ENCODE assay signal across 17 mouse cellular contexts in the genomic region with DNA sequence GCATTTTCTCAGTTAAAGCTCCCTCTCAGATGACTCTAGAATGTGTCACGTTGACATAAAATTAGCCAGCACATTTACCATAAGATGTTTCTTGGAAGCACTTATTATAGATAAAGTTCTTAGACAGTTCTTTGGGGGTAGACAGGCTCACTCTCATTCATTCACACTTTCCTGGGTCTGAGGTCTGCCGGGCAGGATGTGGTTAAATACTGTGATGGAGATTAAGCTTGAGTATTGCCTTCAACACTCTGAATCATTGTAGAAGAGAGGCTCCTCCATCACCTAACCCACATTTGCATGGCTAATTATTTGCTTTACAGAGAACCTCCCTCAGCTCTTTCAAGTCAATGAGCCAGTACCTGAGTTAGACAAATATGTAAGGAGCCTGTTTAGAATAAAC. TPM values are rescaled to one million over a fixed set of nuclear protein-coding genes. Genes with fewer than 3 reads are reported as not detected.
DNase-seq lines count a peak whose midpoint lies in the region; ATAC-seq lines count a peak whose summit lies in the region.
"Had no signal": no experiment of that assay in that cellular context is flagged by ENCODE, and none has a peak within 500 bp of the region (broad histone marks: within the 10 kb centered on the region; RNA-seq: fewer than 3 reads in every experiment).

No protein-coding gene starts in this region.

- H3K36me3 ChIP-seq in forebrain, embryonic 10.5 days (replicated peaks): no peaks in the 10 kb centered on the region
- H3K36me3 ChIP-seq: embryonic facial prominence, embryonic 12.5 days; forebrain, embryonic 15.5 days; limb, embryonic 12.5 days; midbrain, embryonic 15.5 days; neural tube, embryonic 15.5 days had no signal

- no peaks in the 10 kb centered on the region for H3K9me3 ChIP-seq in forebrain, embryonic 10.5 days
- H3K9me3 ChIP-seq: embryonic facial prominence, embryonic 12.5 days; forebrain, embryonic 15.5 days; limb, embryonic 12.5 days; midbrain, embryonic 15.5 days; neural tube, embryonic 15.5 days had no signal

- WGBS in forebrain, embryonic 10.5 days: 89% methylated on average over 2 of the region's 2 CpGs

- H3K4me3 ChIP-seq in forebrain, embryonic 10.5 days: no peak overlapping the region
- H3K4me3 ChIP-seq: embryonic facial prominence, embryonic 12.5 days; forebrain, embryonic 15.5 days; limb, embryonic 12.5 days; midbrain, embryonic 15.5 days; neural tube, embryonic 15.5 days had no signal

- no peaks in the 10 kb centered on the region for H3K27me3 ChIP-seq in forebrain, embryonic 10.5 days (ENCODE audit: poor library complexity, severe bottlenecking)
- H3K27me3 ChIP-seq: embryonic facial prominence, embryonic 12.5 days; forebrain, embryonic 15.5 days; limb, embryonic 12.5 days; midbrain, embryonic 15.5 days; neural tube, embryonic 15.5 days had no signal

- DNase-seq in heart, adult 11 months: peak; percentile 23
- DNase-seq in heart, postnatal 10 days: no peak
- DNase-seq in thymus, postnatal 36 days: peak; percentile 18 to 27
- no peak for DNase-seq in forebrain, embryonic 10.5 days (ENCODE audit: extremely low spot score, low spot score)
- DNase-seq in left cerebral cortex, postnatal 14 days (ENCODE audit: low spot score in 2 of 2): no peak
- DNase-seq in ovary, postnatal 14 days (ENCODE audit: low spot score): no peak
- DNase-seq: cerebellum, postnatal 10 days; kidney, postnatal 10 days; lung, postnatal 14 days; right cerebral cortex, postnatal 14 days had no signal

- H3K27ac ChIP-seq in forebrain, embryonic 10.5 days: no peak overlapping the region
- H3K27ac ChIP-seq: embryonic facial prominence, embryonic 12.5 days; forebrain, embryonic 15.5 days; limb, embryonic 12.5 days; midbrain, embryonic 15.5 days; neural tube, embryonic 15.5 days had no signal

- intact Hi-C loops in heart, postnatal 10 days (cut with DNase I): no loop called here
- intact Hi-C loops in left cerebral cortex, postnatal 14 days (cut with DNase I): no loop called here

- peaks cover 8% of the 10 kb centered on the region; the same call in 1 of the 2 replicates for H3K4me1 ChIP-seq in forebrain, embryonic 10.5 days
- H3K4me1 ChIP-seq: midbrain, embryonic 15.5 days had no signal

- ATAC-seq in erythroid progenitor cell, adult 5-6 weeks (replicated peaks; ENCODE audit: low FRiP score, poor library complexity, severe bottlenecking): peak; percentile 9; the same call in 1 of the 2 replicates
- ATAC-seq in megakaryocyte, adult 5-6 weeks (ENCODE audit: poor library complexity, severe bottlenecking): peak; percentile 31; the same call in 1 of the 2 replicates
- ATAC-seq: forebrain, embryonic 15.5 days; midbrain, embryonic 15.5 days had no signal

RNA-seq across cellular contexts. Expression of gene Mier3, which starts 24.9 kb away (rescaled TPM):
- total RNA-seq in heart, postnatal 10 days (2021): 10 to 100 TPM; 20.5 to 21.7 TPM
- 106 and 114 TPM in 2 replicates for total RNA-seq in erythroid progenitor cell, adult 5-6 weeks (2015; ENCODE audit: low replicate concordance)
- total RNA-seq in erythroid progenitor cell, adult 5-6 weeks (2017; ENCODE audit: low replicate concordance): 166 and 174 TPM in 2 replicates
- total RNA-seq in megakaryocyte, adult 5-6 weeks (2015): 26.3 and 28.0 TPM in 2 replicates
- total RNA-seq in megakaryocyte, adult 5-6 weeks (2017): 39.2 and 46.1 TPM in 2 replicates
- polyA plus RNA-seq in forebrain, embryonic 10.5 days (2016; fragmentation: Nextera tagmentation; extraction: Ambion mirVana): 18.7 and 19.7 TPM in 2 replicates
- total RNA-seq in left cerebral cortex, postnatal 14 days (2021): 10 to 100 TPM; 19.7 to 20.4 TPM

Comparison
In these comparisons a context has a peak if more than half of its experiments do, and no peak if none do; other contexts are left out.
1. DNase-seq: peak in heart, adult 11 months (single experiment) and thymus, postnatal 36 days (2 of 2); none in heart, postnatal 10 days (0 of 2), forebrain, embryonic 10.5 days (single experiment), left cerebral cortex, postnatal 14 days (0 of 2) and ovary, postnatal 14 days (single experiment).